Mouse (Mus musculus) spleen, adult 2 months (tissue): ENCODE measurements around the gene Mfsd4b5.

Experiments used
- CTCF ChIP-seq: fragments of 200-500 bp; IDR thresholded peaks from 2 replicates; pipeline ENCODE4 v1.5.1; 2011; ENCODE audit warnings: mild to moderate bottlenecking, inconsistent platforms; ENCODE audit not compliant: insufficient read depth, insufficient read length, insufficient replicate concordance; ENCODE audit errors: extremely low read depth
- POLR2A ChIP-seq: fragments of 200-500 bp; IDR thresholded peaks from 2 replicates; pipeline ENCODE4 v1.6.1; 2011; ENCODE audit warnings: low read depth, low read length, inconsistent platforms

- TF ChIP-seq CTCF: no peak
- TF ChIP-seq POLR2A: no peak
These were observed 20.5 kb upstream of the Mfsd4b5 start for GRCm38 (mm10) chr10:40006963-40007362.
